Mouse (Mus musculus): ENCODE measurements around the gene Spsb1.

Gene Spsb1

DNA sequence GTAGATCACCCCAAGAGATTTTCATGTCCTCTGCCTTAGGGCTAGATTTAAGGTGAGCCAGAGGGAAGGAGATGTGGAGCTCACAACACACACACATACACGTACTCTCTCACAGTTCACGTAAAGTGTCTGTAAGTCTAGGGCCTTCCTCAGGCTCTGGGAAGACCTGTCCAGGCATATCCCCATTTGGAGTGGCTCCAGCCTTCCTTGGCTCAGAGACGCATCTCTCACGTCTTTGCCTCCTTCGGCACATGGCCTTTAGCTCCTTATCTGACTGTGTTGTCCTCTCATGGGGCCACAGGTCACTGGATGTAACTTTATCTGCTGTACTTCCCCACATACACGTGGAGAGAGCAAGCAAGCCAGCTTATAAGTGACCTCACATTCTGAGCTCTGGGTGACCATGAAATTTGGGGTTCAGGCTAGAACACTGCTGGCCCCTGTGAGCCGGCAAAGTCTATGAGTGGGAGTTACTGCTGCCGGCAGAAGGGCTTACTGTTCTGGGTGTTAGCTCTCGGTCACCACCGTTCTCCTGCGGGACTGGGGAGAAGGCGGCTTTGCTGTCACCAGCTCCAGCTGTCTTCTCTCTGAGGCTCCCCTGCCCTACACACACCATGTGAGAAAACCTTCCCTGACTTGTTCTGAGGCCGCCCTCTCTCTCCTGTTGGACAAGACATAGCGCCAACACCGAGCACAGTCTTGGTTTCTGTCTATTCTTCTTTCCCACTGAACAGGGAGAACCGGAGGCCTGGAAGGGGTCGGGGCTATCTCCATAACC, 72.5 kb downstream of the Spsb1 start:
- DNase-seq, result no peak

DNA sequence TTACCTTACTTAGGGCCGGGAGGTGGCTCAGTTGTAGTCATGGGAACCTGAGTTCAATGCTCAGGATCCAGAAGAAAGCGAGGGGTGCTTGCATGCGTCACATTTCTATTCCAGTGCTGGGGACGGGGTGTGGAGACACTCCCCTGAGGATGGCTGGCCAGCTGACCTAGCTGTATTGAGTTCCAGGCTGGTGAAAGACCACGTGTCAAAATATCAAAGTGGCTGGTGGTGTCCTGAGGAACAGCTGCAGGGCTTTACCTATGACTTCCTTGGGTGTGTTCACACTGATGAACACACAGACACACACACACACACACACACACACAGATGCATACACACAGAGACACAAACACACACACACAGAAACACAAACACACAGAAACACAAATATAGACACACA, 73.9 kb downstream of the Spsb1 start:
- DNase-seq, result no peak

DNA sequence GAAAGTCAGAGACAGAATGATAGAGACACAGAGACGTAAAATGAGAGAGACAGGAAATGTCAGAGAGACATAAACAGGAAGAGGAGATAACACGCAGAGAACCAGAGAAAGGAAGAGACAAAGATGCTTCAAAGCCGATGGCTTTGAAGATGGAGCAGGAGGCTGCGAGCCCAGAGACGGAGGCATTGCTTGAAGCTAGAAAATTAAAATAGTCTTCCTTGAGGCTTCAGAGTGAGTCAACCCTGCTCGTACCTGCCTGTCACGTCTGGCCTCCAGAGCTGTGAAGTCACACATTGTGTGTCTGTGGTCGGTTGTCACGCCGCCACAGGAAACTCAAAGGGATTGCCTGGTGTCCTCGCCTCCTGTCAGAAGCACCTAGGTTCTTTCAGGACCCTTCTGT, 74.9 kb downstream of the Spsb1 start:
- peak; percentile 61 for DNase-seq

DNA sequence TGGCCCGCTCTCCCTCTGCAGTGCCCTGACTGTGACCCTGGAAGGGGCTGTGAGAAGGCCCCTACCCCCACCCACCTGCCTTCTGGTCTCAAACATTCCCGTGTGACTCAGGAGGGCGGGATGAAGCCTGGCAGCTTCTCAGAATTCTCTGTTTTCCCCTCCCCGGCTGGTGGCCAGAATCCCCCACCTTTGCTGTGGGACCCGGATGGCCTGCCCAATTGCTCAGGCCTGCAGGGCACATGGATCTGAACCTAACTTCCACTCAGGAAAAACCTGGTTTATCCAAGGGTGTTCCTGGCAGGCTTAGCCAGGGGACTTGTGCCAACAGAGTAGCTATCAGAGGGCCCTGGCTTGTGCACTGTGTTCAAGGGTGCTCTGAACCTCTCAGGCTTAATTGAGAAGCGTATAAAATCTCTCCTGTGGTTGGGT, 76.8 kb downstream of the Spsb1 start:
- DNase-seq, result no peak

DNA sequence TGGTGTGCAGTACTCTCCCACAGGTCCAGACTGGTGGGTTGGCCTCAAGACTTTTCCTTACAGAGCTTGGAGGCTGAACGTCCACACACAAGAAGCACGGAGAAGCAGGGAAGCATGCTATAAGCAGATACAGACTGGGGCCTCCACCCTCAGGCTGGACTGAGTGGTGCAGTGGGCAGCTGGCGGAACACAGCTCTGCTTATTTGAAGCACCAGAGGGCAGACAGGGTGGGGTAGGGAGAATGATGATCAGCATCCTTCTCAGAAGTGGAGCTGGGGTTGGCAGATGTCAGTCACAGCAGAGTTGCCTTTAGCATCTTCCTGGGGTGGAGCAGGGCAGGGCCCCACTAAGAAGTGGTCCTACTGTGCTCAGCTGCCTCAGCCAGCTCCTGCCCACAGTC, 77.6 kb downstream of the Spsb1 start:
- no peak for DNase-seq

DNA sequence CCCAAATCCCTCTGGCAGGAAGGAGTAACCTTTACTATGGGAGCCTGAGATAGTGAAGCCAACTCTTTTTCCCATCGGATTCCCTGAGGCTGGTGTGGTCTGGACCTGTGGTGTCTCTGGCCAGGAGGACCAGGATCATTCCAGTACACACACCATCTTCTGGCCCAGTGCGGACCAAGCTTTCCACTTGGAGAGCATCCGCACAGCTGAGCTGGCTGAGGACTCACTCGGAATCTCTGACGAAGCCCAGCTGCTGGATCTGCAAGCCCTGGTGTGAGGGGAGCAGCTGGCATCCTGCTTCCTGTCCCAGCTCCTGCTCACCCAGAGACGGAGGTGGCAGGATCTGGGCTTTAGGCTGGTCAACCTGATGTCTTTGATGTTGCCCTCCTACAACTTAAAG, 78.1 kb downstream of the Spsb1 start:
- no peak for DNase-seq

DNA sequence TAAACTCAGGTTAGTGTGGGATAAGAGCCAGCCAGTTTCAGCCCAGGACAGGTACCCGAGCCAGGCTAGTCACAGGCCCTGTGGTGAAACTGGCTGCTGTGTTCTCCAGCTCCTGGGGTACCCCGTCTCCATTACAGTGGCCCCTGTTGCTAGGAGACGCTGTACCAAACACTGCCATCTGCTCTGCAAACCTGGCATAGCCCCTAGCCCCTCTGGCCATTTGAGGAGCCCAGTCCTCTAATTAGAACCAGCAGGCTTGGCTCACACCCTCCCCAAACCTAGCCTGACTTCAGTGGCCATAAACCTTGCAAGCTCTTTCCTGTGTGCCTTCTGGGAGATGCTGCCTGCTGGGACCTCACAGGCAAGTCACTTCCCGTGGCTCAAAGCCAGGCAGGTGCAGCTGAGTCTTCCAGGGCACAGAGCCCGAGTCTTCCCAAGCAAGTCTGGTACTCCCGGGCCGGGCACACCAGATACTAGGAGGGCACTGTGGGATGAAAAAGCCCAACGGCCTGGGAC, 78.8 kb downstream of the Spsb1 start:
- DNase-seq, result no peak

DNA sequence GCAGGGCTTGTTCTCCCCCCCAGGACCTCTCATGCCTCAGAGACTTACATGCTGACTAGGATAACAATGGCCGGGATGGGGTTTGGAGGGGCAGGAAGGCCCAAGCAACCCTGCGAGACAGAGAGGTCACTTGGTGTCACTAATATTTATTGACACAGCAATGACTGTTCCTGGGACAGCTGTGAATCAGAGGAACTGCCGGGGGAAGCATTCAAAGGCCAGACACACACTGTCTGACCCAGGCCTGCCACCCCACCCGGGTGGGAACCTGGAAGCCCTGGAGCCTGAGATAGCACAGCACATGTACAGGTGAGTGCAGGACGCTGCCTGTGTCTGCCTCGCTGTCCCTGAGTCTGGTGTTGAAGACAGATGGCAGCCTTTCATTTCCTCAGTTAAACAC, 79.5 kb downstream of the Spsb1 start:
- no peak for DNase-seq

DNA sequence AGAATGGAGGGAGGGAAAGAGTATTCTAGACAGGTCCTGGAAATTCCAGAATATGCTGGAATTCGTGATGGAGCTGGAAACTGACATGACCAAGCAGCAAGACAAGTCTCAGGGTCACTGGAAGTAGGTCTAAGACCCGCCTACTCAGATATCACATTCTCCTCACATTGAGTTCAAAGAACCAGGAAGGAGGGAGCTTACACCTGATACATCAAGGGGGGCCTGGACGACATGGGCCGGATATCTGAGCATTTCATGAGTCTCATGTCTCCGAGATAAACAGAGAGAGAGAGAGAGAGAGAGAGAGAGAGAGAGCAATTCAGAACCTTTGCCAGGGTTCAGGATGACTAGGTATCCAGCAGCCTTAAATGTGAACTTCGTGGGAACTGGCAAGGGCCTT, 82.6 kb downstream of the Spsb1 start:
- no peak for DNase-seq

DNA sequence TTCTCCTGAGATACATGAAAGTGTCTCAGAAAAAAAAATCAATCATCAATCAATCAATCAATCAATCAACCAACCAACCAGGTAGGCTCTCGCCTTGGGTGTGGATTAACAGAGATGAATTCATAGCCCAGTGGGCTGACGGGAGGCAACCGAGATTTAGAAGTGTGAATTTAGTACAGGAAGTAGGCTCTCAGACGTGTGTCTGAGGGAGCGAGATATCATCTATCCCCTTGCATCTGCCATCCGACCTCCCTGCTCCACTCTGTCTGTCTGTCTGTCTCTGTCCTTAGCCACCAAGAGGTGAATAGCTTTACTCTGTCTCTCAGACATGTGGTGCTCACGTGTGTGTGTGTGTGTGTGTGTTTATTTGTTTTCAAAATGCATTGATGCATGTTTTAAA, 83.3 kb downstream of the Spsb1 start:
- no peak for DNase-seq

DNA sequence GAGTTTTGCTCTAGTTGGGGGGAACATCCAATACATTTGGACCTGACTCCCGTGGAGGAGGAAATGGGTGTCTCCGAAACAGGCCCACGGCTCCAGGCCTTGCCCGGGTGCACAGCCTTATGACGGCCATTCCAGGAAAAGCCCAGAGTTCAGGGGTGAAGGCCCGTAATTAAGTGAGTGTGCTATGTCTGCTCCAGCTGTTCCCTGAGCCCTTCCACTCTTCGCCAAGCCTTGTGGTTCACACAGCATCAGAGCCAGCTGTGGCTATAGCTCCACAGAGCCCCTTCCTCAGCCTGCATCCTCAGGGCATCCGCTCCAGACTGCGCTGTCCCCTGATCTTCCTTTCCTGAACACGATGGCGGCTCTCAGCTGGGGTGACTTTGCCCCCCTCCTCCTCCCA, 83.8 kb downstream of the Spsb1 start:
- no peak for DNase-seq

DNA sequence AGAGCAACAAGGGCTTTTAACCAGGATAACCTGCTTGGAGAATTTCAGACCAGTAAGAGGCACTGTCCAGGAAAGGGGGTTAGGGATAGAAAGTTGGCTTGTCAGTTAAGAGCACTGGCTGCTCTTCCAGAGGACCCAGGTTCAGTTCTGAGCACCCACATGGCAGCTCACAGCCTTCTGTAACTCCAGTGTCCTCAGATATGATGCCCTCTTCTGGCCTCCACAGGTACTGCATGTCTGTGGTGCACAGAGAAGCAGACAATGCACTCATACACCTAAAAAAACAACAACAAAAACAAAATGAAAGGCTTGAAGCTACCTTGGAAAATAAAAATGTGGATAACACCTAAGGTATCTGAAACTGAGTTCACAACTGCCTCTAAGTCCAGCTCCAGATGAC, 84.4 kb downstream of the Spsb1 start:
- no peak for DNase-seq

DNA sequence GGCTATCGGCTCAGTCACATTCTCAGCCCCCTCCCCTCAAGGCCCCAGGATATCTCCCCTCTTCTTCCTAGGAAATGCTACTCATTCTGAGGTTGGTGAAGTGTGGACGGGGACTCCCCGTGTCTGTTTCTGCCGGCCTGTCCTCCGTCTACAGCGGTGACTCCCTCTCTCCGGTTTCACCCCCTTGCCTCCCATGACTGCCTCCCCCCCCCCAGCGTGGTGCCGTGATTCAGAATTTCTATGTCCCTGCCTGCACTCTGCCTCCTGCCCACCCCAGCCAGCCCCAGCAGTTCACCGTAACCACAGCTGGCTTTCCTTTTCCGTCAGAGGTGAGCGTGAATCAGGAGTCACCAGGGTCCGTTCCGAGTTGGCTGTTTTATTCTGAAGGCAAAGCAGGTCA, 86.1 kb downstream of the Spsb1 start:
- no peak for DNase-seq

DNA sequence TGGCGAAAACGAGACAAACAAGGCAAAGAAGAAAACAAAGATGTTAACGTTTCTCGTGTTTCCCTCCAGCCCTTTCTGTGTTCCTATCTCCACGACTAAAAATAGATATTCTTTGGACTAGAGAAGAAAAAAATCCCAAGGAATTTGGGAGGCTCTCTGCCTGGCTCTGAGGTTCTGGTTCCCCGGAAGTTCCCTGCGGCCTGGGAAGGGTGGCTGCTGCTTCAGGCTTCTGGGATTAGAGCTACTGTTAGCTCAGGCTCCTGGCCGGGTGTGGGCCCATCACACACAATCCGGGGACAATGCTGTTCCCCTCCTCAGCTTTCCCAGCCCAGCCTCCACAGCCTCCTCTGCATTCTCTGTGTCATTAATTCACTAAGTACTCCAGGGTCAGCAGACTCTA, 86.8 kb downstream of the Spsb1 start:
- no peak for DNase-seq

DNA sequence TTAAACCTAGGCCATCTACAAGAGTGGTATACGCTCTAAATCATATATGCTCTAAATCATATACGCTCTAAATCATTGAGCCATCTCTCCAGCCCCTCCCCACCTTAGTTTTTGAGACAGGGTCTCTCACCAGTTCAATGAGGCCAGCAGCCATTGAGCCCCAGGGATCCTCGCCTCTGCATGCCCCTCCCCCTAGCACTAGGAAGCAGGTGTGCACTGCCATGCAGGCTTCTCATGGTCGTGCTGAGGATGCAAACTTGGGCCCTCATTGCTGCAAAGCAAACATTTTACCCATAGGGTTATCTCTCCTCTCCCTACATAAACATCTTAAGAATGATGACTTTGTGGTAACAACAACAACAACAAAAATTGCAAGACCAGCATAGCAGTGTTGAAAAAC, 87.5 kb downstream of the Spsb1 start:
- peak; percentile 66 for DNase-seq

DNA sequence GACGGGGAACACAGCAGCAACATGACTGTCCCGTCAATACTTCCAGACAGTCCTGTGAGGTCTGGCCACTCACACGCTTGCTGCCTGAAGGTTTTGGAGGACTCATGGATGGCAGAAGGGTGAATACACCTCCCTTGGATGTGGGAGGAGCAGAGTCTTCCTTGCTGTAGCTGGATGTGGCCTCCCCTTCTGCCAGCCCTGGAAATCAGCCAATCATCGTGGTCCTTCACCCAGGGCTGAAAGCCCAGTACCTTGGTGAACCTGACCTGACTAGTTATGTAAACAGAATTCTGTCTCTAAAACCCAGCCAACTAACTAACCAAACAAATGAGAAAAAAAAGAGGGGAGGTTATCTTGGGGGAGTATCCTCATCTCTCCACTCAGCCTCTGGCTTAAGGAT, 90.4 kb downstream of the Spsb1 start:
- no peak for DNase-seq

DNA sequence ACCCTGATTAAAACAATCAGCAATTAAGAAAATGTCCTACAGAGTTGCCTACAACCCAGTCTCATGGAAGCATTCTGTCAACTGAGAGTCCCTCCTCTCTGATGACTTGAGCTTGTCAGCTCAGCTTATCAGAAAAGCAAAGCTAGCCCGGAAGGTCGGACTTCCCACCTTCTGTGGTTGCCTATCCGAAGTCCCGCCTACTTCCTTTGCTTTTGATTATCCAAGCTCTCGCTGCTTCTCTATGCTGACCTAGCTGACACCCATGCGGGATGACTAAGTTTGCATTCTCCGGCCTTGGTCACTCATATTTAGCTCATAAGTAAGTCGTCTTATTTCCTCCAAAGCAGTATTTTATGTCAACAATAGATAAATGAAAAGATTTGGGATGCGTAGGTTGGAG, 91.3 kb downstream of the Spsb1 start:
- DNase-seq, result no peak

DNA sequence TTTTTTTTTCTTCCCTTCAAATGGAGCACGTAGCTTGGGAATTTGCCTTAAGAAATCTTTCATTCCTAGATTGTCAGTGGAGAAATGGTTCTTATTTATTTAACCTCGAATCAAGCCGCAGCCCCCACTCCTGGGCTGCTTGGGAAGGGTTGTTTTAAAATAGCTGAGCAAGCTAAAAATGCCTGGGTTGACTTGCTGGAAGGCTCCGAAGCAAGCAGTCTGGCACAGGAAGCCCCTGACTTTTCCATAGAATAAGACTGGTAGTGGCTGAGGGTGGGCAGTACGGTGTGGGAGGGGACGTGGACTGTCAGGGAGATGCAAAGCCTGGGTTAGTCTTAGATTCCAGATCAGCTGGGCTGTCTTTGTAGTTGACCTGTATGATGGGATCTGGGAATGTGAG, 94.5 kb downstream of the Spsb1 start:
- DNase-seq, result no peak

DNA sequence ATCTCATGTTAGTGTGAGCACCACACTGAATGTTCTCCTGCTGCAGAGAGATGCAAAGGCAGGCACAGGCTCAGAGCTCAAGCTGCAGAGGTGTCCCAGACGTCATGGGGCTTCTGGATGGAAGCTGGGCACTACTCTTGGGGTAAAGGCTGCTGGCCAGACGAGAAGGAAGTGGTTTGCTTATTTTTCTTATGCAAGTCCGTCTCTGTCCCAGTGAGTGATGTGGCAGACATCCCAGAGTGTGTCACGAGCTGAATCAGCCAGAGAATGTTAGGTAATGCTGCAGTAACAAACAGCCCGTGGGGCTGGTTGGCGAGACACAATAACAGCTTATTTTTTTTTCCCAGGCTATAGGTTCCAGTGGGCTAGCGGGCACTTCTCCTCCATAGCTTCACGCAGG, 96.3 kb downstream of the Spsb1 start:
- no peak for DNase-seq

DNA sequence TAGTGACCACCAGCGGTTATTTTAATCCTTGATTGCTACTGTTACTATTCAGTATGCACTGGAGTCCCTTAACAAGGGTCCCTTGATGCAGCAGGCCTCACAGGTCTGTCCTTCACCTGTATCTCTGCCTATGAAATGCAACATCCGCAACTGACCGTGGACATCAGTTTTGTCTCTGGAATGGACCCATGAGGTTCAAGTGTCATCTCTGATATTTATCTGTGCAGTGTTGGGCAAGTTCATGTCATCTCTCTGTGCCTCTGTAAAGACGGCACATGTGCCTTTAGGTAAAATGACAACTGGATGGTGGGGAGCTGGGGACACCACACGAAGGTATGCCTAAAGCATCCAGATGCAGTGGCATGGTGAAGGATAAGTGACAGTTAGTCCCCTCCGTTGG, 96.7 kb downstream of the Spsb1 start:
- DNase-seq, result no peak

DNA sequence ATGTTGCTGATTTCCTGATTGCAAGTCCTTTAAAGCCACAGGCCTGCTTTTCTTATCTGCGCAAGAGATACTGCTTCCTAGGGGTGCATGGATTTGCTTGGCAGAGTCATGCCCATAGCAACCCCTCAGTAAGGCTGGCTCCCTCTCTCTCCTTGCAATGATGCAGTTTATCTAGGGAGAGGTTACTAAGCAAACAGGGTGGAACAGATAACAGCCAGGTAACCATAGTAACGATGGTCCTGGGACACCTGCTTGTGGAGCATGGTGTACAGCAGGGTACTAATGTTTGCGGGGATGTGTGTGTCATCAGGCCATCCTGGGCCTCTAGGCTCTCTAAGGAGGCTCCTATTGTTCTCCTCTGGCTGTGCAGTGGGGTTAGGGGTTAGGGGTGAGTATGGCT, 97.2 kb downstream of the Spsb1 start:
- DNase-seq, result no peak

DNA sequence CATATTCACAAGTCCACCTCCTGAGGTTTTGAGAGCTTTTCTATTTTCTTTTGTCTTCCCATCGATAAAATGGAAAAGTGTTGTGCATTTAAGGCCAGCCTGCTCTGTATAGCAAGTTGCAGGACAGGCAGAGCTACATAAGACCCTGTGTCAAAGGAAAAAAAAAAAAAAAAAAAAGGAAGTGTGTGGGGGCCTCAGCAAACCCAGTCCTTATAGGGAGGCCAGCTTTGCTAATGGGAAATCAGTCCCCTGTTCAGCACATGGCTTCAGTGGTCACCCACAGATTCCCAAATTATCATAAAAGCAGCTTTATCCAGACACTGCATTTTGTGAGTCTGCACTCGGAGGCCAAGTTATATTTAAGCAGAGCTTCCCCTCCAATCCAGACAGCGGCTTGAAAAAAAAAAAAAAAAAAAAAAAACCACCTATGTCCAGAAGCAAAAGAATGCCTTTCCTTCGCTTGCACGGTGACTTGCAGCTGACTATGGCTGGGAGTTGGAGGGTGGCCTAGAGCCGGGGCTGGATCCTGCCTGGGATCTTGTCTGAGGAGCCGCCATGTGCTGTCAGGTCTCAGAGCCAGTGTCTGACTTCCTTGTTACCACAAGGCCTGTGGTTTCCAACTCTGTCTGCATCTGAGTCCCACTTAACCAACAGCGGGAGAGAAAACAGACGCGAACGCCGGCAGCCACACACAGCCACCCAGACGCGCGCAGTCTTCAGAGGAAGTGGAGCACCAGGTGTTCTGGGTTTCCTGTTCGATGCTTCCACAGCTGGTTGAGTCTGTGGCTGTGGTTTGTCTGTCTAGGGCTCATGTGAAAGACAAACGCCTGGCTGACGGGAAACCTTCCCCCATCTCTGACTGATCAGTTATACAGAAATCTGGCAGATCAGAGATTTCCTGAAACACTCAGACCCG, 98.7 kb downstream of the Spsb1 start:
- peak; percentile 93 for DNase-seq

DNA sequence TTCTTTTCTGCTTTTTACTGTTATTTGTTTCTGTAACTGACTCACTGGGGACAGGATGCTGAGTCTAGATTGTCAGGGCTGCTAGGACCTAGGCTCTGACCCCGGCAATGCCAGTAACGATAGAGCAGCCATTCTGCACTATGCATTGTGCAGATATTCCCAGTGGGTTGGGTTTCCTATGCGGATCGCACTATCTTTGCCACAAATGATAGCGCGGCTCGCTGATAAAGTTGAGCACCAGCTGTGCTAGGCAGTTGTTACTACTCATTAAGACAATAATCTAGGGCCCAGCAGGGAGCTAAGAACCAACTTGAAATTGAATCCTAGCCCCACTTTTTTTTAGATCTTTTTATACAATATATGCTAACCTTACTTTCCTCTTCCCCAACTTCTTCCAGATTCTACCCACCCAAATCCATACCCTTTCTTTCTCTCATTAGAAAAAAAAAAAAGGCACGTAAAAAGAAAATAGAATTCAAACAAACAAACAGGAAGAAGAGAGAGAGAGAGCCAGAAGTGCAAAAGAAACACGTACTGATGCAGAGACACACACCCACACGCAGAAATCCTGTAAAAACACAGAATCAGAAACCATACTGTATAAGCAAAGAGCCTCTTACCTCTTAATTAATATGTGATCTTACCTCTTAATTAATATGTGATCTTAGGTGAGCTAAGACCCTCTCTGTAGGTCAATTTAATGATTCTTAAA, 99.5 kb downstream of the Spsb1 start:
- DNase-seq, result no peak
